Mouse (Mus musculus) activated CD4-positive, CD25-positive, alpha-beta regulatory T cell (primary cell): Measurements from ENCODE around the gene 1700123L14Rik. TPM values are rescaled to one million over a fixed set of nuclear protein-coding genes. Genes with fewer than 3 reads are reported as not detected.

Experiments used
- polyA plus RNA-seq, 2 experiments: library from polyadenylated mRNA; unstranded; fragments of 100-300 nt; shearing (Covaris generic); gene quantifications; one replicate each; pipeline ENCODE4 v1.2.1; 2017

Gene 1700123L14Rik
- polyA plus RNA-seq = not detected

DNA sequence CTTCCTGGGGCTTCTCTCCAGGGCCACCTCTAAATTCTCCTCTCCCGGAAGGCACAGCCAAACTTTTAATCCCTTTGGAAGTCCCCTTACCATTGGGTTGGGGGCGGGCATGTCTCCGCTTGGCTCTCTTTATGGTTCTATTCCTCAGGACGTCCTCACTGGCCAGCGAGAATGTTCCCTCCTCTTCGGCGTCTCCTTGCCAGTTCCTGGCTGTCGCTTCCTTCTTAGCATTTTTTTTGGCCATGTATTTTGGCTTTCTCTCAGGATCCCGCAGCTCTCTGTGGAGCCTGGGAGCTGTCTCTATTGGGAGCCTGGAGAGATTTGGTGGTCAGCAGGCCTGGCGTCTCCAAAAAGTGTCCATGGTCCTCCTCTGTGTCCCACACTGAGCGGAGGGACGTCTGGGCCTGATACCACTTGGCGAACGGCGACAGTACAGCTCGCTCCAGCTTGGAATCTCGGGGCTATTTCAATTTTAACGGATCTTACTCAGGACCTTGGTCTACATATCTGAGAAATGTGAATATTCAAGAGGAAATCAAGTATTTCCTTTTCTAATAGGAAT lies at the start of gene 1700123L14Rik:
TSS of gene 1700123L14Rik (minus strand) at position 426 of the 562 bp plus-strand sequence.

Other genes with a start within 250 kb of the 1700123L14Rik start
- 1 to 10 TPM in 1 of 2 experiments, not detected in 1; 1.7 TPM for gene Fam19a1, start 53.1 kb downstream of the 1700123L14Rik start, polyA plus RNA-seq